Mouse (Mus musculus): ENCODE measurements around the gene Gm10128.
"Not testable (repeated sequence)": the region's sequence is repeated elsewhere in the genome, so short reads cannot be mapped to it uniquely, and the experiment has no call there.

Gm10128 gene

GRCm38 (mm10) chr14:7643872-7644271, at the start of gene Gm10128:
Gm10128 (minus strand) TSS chr14:7643972.
- not testable (repeated sequence) for DNase-seq (ENCODE audit: low read depth)

- not testable (repeated sequence) for DNase-seq (ENCODE audit: low read depth)
These were observed 37.4 kb upstream of the Gm10128 start for GRCm38 (mm10) chr14:7681170-7681569.

GRCm38 (mm10) chr14:7662491-7662890, 18.7 kb upstream of the Gm10128 start:
- not testable (repeated sequence) for DNase-seq (ENCODE audit: low read depth)

- not testable (repeated sequence) for DNase-seq (ENCODE audit: low read depth)
These were observed 14.6 kb upstream of the Gm10128 start for GRCm38 (mm10) chr14:7658101-7659074.

GRCm38 (mm10) chr14:7657456-7657855, 13.7 kb upstream of the Gm10128 start:
- DNase-seq (ENCODE audit: low read depth): not testable (repeated sequence)

GRCm38 (mm10) chr14:7595492-7595891, 48.3 kb downstream of the Gm10128 start, which contains the start of gene Gm10338:
Gm10338 (minus strand) TSS chr14:7595592.
- DNase-seq (ENCODE audit: low read depth): not testable (repeated sequence)

Measured in c-Kit-positive CD71-negative TER-119-negative erythroid progenitor cells, embryonic 14.5 days (primary cell).